Mouse (Mus musculus) spleen, adult 2 months (tissue): Measurements from ENCODE around the gene Baiap2l1.

Source experiments
- CTCF ChIP-seq: fragments of 200-500 bp; IDR thresholded peaks from 2 replicates; pipeline ENCODE4 v1.5.1; 2011; ENCODE audit warnings: mild to moderate bottlenecking, inconsistent platforms; ENCODE audit not compliant: insufficient read depth, insufficient read length, insufficient replicate concordance; ENCODE audit errors: extremely low read depth
- POLR2A ChIP-seq: fragments of 200-500 bp; IDR thresholded peaks from 2 replicates; pipeline ENCODE4 v1.6.1; 2011; ENCODE audit warnings: low read depth, low read length, inconsistent platforms

GRCm38 (mm10) chr5:144286591-144287266 lies 71.2 kb downstream of the Baiap2l1 start:
- TF ChIP-seq POLR2A (no peak), CTCF (no peak)
